Mouse (Mus musculus): ENCODE results near the gene Spata45.
"Not testable (repeated sequence)": the region's sequence is repeated elsewhere in the genome, so short reads cannot be mapped to it uniquely, and the experiment has no call there.

The Spata45 gene

GRCm38 (mm10) chr1:191036554-191037334 is at the start of gene Spata45:
TSS of gene Spata45 (plus strand) at chr1:191036639.
- no peak for DNase-seq (ENCODE audit: low spot score)

DNA sequence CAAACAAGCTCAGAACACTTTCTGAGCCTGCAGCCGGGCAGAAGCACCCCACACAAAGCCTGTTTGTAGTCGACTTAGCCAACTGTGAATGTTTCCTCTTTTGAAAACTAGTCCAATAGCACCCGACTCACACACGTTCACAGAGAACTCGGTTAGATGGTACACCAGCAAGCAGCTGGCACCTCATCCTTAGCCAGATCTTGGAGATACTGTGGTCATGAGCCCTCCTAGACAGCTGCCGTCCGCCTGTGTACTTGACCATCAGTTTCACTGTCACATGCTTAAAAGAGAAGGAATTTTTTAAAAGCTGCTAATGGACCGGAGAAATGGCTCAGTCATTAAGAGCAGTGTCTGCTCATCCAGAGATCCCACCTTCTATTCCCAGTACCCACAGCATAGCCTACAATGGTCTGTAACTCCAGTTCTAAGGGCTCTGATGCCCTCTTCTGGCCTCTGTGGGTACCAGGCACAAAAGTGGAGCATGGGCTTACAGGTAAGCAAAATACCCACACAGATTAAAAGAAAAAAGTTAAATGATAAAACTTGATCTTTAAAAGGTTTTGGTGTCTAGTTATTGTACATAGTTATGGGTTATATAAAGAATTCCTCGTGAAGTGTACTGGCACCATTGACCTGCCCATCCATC is 46.9 kb upstream of the Spata45 start:
- DNase-seq (ENCODE audit: low spot score), result no peak

GRCm38 (mm10) chr1:190995548-190995947 is 40.9 kb upstream of the Spata45 start:
- no peak for DNase-seq (ENCODE audit: low spot score)

DNA sequence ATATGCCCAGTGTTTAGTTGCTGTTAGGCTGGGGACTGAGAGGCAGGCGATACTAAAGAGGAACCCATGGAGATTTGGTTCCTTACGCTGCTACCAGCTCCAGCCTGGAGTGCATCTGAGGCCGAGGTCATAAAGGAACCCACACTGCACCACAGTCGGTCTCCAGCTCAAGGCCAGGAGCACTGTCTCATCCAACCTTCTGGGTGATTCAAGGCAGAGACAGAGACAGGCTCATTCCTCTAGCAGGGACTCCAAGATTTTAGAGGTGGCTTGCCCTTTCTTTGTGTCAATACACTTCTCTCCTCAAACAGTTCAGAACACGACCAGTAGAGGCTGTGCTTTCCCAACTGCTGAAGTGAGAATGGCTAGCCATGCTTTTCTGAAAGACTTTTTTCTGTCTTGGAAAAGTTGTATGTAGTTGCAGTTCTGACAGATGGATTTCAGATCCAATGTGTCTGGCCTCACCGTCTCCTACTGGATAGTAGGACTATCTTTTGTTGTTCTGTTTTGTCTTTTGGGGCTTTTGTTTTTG is 40.0 kb upstream of the Spata45 start:
- no peak for DNase-seq (ENCODE audit: low spot score)

GRCm38 (mm10) chr1:190998027-190998426 is 38.4 kb upstream of the Spata45 start:
- no peak for DNase-seq (ENCODE audit: low spot score)

DNA sequence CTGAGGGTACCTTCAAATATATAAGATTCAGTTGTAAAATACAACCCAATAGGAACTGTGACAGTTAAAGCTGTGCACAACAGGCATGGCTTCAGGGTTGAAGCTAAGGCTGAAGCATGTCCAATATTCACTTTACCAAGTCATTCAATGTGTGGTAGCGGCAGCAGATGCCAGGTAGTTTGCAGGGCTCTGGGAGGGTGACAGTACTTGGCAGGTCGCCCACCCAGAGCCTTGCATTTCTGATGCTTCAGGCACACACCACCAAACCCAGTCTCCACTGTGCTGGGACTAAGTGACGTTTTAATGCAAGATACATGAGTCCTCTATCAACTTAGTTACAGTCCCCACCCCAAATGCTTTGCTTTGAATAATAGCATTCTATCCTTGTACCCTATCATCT is 35.8 kb upstream of the Spata45 start:
- no peak for DNase-seq (ENCODE audit: low spot score)

GRCm38 (mm10) chr1:191002201-191002600 is 34.2 kb upstream of the Spata45 start:
- no peak for DNase-seq (ENCODE audit: low spot score)

DNA sequence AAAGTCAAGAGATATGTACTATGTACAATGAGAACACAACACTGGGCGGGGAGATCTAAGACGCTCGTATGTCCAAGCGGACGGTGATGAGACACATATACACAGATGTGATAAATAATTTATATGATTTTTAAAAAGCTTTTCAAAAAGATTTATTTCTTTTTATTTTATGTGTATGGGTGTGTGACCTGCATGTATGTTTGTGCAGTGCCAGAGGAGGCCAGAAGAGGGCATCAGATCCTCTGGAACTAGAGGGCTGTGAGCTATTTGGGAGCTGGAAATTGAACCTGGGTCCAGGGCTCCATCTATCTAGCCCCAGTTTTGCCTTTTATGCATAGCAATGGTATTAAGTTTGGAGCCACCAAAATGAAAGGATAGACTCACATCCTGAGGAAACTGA is 27.7 kb upstream of the Spata45 start:
- DNase-seq (ENCODE audit: low spot score), result no peak

DNA sequence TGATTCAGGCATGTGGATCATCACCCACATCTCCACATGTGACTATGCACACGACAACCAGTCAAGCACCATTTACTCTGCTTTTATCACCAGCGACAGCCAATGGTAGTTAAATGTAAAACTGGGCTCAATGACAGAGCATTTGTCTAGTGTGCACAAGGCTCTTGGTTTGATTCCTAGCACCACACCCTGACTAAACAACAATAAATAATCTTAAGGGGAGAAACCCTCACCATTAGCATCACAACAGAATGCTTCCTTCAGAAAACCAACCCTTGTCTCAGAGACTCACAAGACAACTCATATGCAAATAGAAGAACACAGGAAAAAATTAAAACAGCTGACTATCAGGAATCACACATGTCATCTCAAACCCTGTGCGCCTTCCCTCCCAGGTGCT is 22.2 kb upstream of the Spata45 start:
- DNase-seq (ENCODE audit: low spot score), result no peak

DNA sequence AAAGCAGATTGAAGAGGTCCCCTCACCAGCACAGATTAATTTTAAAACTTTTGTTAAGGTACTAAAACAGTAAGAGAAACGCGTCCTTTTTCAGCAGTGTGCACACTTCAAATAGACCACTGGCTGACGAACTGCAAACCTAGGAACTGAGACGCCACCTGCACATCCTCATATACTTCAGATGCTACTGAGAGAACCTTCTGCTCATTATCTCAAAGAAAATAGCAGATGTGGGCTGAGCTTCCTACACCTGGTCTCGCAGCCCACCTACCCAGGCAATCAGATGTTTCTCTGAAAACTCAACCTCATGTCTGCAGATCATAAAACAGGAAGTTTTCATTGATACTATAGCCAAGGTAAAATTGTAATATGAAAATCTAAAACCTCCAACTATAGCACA is 16.6 kb upstream of the Spata45 start:
- DNase-seq (ENCODE audit: low spot score), result no peak

GRCm38 (mm10) chr1:191020217-191020924 is 16.1 kb upstream of the Spata45 start:
- DNase-seq (ENCODE audit: low spot score), result no peak

DNA sequence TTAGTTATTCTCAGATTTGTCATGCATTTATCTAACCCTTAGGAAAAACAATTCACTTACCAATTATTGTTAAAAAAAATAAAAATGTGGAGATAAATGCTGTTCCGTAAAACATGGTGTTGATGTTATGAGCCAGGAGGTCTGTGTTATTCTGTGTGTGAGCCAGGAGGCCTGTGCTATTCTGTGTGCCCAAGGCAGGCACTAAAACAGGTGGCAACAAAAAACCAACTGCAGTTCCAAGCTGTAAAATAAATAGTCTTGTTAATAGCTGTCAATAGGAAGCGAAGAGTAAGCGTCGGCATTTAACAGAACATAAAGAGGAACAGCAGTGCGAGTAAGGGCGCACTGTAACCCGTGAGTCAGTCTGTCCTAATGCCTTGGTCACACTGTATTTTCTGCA is 15.4 kb upstream of the Spata45 start:
- DNase-seq (ENCODE audit: low spot score), result no peak

DNA sequence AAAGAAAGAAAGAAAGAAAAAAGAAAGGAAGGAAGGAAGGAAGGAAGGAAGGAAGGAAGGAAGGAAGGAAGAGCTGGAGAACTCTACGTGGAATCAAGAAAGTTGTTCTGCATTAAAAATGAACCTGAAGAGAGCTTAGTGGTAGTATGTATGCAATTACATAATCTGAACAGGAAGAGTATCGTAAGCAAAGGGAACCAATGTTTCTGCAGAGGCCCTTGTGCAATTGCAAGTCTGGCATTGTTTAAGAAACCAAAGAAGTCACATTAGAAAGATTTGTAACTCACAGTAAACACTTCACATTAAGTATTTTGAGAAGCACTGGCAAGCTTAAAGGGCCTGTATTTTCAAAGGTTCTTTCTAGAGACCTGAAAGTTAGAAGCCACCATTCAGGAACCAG is 13.3 kb upstream of the Spata45 start:
- no peak for DNase-seq (ENCODE audit: low spot score)

DNA sequence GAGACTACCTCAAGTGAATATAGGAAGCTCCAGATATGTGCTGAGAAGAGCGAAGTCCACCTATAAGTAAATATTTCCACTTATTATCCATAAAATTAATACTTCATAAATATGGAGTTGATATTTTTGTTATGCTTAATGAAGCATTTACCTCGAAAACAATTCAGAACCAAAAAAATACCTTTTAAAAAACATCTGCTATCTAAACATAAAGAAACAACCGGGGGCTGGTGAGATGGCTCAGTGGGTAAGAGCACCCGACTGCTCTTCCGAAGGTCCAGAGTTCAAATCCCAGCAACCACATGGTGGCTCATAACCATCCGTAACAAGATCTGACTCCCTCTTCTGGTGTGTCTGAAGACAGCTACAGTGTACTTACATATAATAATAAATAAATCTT is 12.6 kb upstream of the Spata45 start:
- not testable (repeated sequence) for DNase-seq (ENCODE audit: low spot score)

DNA sequence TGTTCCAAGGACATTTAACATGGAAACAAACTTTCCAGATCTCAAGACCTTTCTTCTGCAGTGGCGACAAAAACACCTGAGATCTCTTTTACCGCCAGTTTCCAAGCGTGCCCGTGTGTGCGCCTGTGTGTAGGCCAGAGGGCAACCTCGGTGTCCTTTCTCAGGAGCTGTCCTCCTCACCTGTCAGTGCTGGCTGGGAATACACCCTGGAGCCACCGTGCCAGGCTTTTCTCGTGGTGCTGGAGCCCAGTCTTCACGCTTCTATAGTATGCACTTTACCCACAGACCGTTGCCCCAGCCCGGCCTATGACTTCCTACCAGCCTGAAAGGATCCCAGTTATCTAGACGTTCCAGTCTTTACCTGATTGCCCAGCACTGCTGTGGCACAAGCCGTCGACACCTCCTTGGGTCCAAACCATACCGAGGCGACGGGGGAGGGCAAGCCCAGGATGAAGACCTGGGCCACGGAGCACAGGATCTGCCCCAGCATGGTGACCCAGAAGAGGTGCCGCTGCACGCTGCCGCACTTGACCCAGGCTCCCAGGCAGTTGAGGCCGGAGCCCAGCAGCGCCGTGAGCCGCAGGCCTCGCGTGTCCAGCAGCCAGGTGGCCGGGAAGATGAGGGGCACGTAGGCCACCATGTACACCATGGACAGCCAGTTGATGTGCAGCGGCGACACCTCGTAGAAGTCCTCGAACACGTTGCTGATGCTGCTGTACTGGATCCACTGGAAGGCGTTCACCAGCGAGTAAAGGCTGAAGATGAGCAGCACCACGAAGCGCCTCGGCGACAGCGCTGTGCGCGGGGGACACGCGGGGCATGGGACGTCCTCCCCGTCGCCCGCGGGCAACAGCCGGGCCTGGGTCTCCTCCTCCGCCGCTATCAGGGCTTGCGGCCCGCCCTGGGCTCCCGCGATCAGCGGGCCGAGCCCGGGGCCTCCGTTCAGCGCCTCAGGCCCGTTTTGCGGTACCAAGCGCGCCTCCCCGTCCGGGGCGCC is 11.1 kb upstream of the Spata45 start:
- DNase-seq (ENCODE audit: low spot score), result peak; percentile 33

DNA sequence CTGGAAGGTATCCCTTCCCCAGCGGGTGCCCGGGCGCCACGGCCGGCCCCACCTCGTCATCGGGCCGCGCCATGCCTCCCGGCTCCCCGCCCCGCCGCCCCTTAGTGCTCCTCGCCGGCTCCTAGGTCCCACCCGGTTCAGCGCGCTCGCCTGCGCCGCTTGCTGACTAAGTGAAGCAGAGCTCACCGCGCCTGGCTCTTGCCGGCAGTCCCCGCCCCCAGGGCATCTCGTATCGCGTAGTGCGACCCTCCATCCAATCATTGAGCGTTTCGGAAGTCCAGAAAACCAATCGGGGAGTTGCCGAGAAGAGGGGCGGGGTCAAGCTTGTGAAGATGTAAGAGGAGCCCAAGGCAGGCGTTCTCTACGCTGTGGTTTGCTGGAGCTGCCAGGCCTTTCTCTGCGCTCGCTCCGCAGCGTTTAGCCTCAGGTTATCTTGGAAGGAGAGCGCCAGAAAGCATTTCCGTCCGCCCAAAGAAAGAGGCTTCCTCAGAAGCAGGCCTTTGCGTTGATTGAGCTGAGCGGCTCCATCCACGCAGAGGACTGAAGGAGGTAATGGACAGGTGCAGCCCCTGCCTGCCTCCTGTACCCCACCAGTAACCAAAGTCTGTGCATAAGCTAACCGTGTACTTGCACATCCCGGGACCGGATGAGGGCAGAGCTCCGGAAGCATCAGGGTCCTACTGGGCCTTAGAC is 10.3 kb upstream of the Spata45 start, which contains the start of gene Flvcr1:
Gene Flvcr1 (minus strand): TSS at position 138 of the 693 bp plus-strand sequence.
- peak; percentile 98 for DNase-seq (ENCODE audit: low spot score)

GRCm38 (mm10) chr1:191030182-191030581 is 6.3 kb upstream of the Spata45 start:
- no peak for DNase-seq (ENCODE audit: low spot score)

DNA sequence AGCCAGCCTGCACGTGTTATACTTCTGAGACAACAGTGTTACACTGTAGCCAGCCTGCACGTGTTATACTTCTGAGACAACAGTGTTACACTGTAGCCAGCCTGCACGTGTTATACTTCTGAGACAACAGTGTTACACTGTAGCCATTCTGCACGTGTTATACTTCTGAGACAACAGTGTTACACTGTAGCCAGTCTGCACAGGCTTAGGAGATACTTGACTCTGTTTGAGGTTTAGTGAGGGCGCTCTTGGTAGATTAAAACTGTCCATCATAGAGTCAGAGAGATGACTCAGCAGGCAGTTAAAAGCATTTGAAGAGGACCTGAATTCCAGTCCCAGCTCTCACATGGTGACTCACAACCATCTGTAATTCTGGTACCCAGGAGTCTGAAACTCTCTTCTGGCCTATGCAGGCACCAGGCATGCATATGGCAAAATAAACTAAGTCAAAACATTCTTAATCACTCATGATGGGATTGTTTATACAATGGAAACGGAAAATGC is 5.5 kb upstream of the Spata45 start:
- DNase-seq (ENCODE audit: low spot score), result not testable (repeated sequence)

GRCm38 (mm10) chr1:191035649-191036048 is 790 bp upstream of the Spata45 start:
- DNase-seq (ENCODE audit: low spot score), result no peak

DNA sequence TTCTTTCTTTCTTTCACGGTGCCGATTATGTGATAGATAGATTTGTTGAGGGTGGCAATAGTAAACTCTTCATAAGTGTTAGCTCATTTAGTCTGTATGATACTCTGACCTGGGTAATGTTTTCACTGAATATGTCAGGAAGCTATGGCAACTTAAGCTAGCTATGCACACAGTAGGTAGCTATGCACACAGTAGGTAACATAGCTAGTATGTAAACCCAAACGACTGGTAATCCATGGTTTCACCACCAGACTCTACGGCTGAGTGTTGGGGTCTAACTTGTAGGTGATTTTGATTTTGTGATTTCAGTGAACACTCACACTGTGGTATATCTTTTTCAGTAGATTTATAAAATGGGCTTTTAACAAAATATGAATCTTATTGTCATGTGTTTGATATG is 1.6 kb downstream of the Spata45 start:
- no peak for DNase-seq (ENCODE audit: low spot score)

DNA sequence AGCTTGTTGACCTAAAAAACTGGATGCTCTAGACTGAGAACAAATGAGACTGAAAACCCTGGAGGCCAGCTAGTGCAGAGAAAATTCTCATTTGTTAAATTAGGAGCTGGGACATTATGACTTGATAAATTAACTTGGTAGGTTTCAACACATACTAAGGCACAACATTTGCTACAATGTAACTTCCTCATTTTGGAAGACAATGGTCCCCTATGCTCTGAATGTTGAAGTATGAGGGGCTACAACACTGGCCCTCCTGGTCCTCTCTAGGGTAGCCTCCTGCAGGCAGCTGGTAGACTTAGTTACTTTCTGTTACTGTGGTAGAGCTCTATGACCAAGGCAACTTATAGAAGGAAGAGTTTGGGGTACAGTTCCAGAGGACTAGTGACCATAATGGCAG is 4.9 kb downstream of the Spata45 start:
- no peak for DNase-seq (ENCODE audit: low spot score)
